Mouse (Mus musculus): Measurements from ENCODE around the gene 6330403K07Rik. TPM values are rescaled to one million over a fixed set of nuclear protein-coding genes. Genes with fewer than 3 reads are reported as not detected.
A peak's percentile ranks its signal among the peaks of the same experiment; 100 is the strongest.

The 6330403K07Rik gene
- polyA plus RNA-seq, 1 experiment = 0.06 TPM

DNA sequence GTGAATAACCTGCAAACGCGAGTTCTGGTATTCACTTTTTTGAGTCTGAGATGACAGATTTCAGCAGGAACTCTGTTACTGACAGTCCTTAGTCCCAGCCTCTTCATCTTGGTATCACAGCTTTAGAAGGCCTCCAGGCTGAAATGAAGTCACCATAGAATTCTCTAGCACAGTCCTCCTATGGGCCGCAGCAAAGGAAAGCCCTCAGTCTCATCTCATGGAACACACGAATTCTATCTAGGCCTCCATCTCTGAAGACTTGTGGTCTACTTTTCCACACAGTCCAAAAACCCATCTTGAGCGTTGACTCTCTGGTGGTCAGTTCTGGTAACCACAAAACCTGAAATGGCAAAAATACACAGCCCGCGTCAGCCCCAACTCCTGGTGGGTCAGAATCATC is 1.2 kb downstream of the 6330403K07Rik start:
- H3K79me3 ChIP-seq (ENCODE audit: low read depth) = peaks cover 5% of the 10 kb centered on the region
- H3K36me3 ChIP-seq (ENCODE audit: control insufficient read depth, insufficient read depth) = peaks cover 23% of the 10 kb centered on the region
- no peak overlapping the region for H3K4me3 ChIP-seq (ENCODE audit: insufficient read depth, poor library complexity, severe bottlenecking)
- TF ChIP-seq MYOG (IDR thresholded peaks at IDR 0.05; ENCODE audit: control insufficient read depth, extremely low read depth, insufficient read length) (no peak), FOSL1 (IDR thresholded peaks at IDR 0.05; ENCODE audit: insufficient read depth, low read length, poor library complexity, severe bottlenecking) (no peak)
- H3K79me2 ChIP-seq (ENCODE audit: control insufficient read depth, insufficient read depth) = no peaks in the 10 kb centered on the region
- no peaks in the 10 kb centered on the region for H3K27me3 ChIP-seq (ENCODE audit: control insufficient read depth, insufficient read depth, insufficient read length)
- H3ac ChIP-seq (ENCODE audit: control insufficient read depth, insufficient read length, low read depth) = no peak overlapping the region

DNA sequence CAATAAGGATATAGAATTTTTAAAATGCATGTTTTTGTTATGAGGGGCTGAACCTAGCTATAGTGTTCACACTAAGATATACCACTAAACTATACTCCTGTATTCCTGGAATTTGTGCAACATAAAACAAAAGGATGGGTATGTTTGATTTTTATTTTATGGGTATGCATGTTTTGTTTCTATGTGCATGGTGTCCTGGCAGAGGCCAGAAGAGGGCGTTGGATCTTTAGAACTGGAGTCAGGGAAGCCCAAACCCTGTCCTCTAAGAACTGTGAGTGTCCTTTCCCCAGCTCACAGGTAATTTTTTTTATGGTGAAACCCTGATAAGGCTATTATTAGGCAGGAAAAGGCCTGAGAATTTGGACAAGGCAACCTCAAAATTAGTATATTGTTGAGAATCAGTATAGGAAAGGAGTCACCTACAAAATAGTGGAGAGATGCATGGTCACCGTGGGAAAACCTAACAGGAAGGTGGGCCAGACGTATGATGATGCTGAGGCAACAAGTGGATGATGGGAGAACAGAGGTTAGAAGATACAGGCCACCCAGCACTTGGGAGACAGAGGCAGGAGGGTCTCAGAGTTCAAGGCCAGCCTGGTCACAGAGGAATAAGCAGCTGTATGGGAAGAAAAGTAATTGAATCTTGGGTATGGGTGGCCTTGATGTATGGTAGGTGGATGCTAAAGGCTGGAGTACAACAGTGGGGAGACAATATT is 3.8 kb downstream of the 6330403K07Rik start:
- H3K36me3 ChIP-seq (ENCODE audit: control insufficient read depth, insufficient read depth) = peaks cover 48% of the 10 kb centered on the region
- no peak overlapping the region for H3K4me3 ChIP-seq (ENCODE audit: insufficient read depth, poor library complexity, severe bottlenecking)

DNA sequence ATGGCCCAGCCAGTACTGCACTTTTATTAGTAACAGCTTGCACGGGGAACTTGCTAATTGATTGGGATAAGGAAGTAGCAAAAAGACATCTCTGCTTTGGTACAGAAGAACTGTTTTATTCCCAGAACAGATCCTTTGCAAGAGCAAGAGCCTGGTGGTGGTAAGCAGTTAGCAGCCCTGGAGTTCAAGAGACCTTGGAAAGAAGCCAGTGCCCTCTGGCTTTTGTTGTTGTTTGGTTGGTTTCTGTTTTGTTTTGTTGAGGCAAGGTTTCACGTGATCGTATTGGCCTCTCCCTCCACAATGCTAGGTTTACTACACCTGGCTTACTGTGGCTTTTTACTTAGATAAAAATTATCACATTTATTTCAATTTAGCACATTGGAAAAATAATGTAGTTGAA is 5.0 kb downstream of the 6330403K07Rik start:
- peaks cover 61% of the 10 kb centered on the region for H3K36me3 ChIP-seq (ENCODE audit: control insufficient read depth, insufficient read depth)

More for the DNA sequence above, 3.8 kb downstream of the 6330403K07Rik start:
- TF ChIP-seq MAX (IDR thresholded peaks at IDR 0.05) = no peak
- TF ChIP-seq CEBPB (IDR thresholded peaks at IDR 0.05; ENCODE audit: low read depth) = no peak
- no peak for TF ChIP-seq CTCF (IDR thresholded peaks at IDR 0.05; ENCODE audit: control insufficient read depth, insufficient read depth, insufficient read length)
- TF ChIP-seq USF1 (IDR thresholded peaks at IDR 0.05; ENCODE audit: low read depth) = no peak
- TF ChIP-seq MYOG (IDR thresholded peaks at IDR 0.05; ENCODE audit: control insufficient read depth, extremely low read depth, insufficient read length) = no peak
- no peak for TF ChIP-seq FOSL1 (IDR thresholded peaks at IDR 0.05; ENCODE audit: insufficient read depth, low read length, poor library complexity, severe bottlenecking)
- no peak for TF ChIP-seq MYOD1 (IDR thresholded peaks at IDR 0.05; ENCODE audit: control insufficient read depth, insufficient read length, low read depth)
- Histone ChIP-seq H3K79me2 (ENCODE audit: control insufficient read depth, insufficient read depth) (peaks cover 25% of the 10 kb centered on the region), H3K27me3 (ENCODE audit: control insufficient read depth, insufficient read depth, insufficient read length) (no peaks in the 10 kb centered on the region), H3ac (ENCODE audit: control insufficient read depth, insufficient read length, low read depth) (no peak overlapping the region), H3K79me3 (ENCODE audit: low read depth) (peaks cover 14% of the 10 kb centered on the region)

DNA sequence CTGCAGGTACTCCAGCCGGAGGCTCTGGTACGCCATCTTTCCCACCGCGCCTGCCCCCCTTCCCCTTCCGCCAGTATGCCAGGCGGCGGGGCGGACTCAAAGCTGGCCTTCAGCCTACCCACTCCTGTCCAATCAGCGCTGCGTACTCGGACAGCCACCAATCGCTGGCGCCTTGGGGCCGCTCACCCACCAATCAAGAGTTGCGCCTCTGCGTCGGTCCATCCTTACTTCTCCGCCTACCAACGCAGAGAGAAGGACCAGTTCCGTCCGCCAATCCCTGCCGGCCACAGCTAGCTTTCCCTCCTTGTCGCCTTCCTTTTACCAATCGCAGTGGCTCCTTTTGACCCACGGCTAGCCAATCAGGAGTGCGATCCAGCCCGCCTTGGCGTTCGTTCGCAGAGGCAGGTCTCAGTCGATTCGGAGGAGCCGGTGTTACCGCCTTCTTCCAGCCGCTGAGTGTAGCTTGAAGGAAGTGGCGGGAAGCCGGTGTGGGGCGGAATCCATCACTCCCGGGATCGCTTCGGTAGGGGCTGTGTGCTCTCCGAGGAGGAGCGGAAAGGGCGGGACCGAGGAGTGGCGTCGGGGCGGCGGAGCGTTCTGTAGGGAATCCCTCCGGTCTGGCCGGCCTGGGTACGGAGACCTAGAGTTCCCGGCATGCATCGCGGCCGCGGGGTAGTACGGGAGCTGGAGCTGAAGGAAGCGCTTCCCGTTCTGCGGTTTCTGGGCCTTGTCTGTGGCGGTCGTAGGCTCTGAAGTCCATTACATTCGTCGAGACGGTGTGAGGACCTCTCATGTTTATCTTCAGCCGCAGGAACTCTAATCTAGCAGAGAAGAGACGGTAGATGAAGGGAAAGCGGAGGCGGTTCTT is 13.9 kb downstream of the 6330403K07Rik start, which contains the start of the genes Mis12 and Derl2:
Gene Mis12, plus strand, starts transcription at position 411 of the 868 bp plus-strand sequence.
Gene Derl2, minus strand, starts transcription at position 641 of the 868 bp plus-strand sequence.
- TF ChIP-seq USF1 (IDR thresholded peaks at IDR 0.05; ENCODE audit: low read depth) (no peak), MYOG (IDR thresholded peaks at IDR 0.05; ENCODE audit: control insufficient read depth, extremely low read depth, insufficient read length) (no peak), MAX (IDR thresholded peaks at IDR 0.05) (no peak), CEBPB (IDR thresholded peaks at IDR 0.05; ENCODE audit: low read depth) (no peak), CTCF (IDR thresholded peaks at IDR 0.05; ENCODE audit: control insufficient read depth, insufficient read depth, insufficient read length) (no peak), MYOD1 (IDR thresholded peaks at IDR 0.05; ENCODE audit: control insufficient read depth, insufficient read length, low read depth) (no peak), FOSL1 (IDR thresholded peaks at IDR 0.05; ENCODE audit: insufficient read depth, low read length, poor library complexity, severe bottlenecking) (no peak)
- peaks cover 95% of the 10 kb centered on the region for H3K79me2 ChIP-seq (ENCODE audit: control insufficient read depth, insufficient read depth)
- H3K4me3 ChIP-seq (ENCODE audit: insufficient read depth, poor library complexity, severe bottlenecking) = peak within 1 kb of the TSS; percentile 82
- no peaks in the 10 kb centered on the region for H3K27me3 ChIP-seq (ENCODE audit: control insufficient read depth, insufficient read depth, insufficient read length)
- peaks cover 45% of the 10 kb centered on the region for H3K36me3 ChIP-seq (ENCODE audit: control insufficient read depth, insufficient read depth)
- H3K79me3 ChIP-seq (ENCODE audit: low read depth) = peaks cover 78% of the 10 kb centered on the region
- peak within 1 kb of the TSS; percentile 94 for H3ac ChIP-seq (ENCODE audit: control insufficient read depth, insufficient read length, low read depth)

More for the DNA sequence above, 5.0 kb downstream of the 6330403K07Rik start:
- Histone ChIP-seq H3K79me3 (ENCODE audit: low read depth) (peaks cover 27% of the 10 kb centered on the region), H3K27me3 (ENCODE audit: control insufficient read depth, insufficient read depth, insufficient read length) (no peaks in the 10 kb centered on the region), H3ac (ENCODE audit: control insufficient read depth, insufficient read length, low read depth) (no peak overlapping the region), H3K79me2 (ENCODE audit: control insufficient read depth, insufficient read depth) (peaks cover 38% of the 10 kb centered on the region), H3K4me3 (ENCODE audit: insufficient read depth, poor library complexity, severe bottlenecking) (no peak overlapping the region)
- no peak for TF ChIP-seq MYOG (IDR thresholded peaks at IDR 0.05; ENCODE audit: control insufficient read depth, extremely low read depth, insufficient read length)
- TF ChIP-seq MYOD1 (IDR thresholded peaks at IDR 0.05; ENCODE audit: control insufficient read depth, insufficient read length, low read depth) = no peak
- TF ChIP-seq CEBPB (IDR thresholded peaks at IDR 0.05; ENCODE audit: low read depth) = no peak
- TF ChIP-seq MAX (IDR thresholded peaks at IDR 0.05) = no peak
- TF ChIP-seq FOSL1 (IDR thresholded peaks at IDR 0.05; ENCODE audit: insufficient read depth, low read length, poor library complexity, severe bottlenecking) = no peak
- no peak for TF ChIP-seq USF1 (IDR thresholded peaks at IDR 0.05; ENCODE audit: low read depth)
- TF ChIP-seq CTCF (IDR thresholded peaks at IDR 0.05; ENCODE audit: control insufficient read depth, insufficient read depth, insufficient read length) = no peak

DNA sequence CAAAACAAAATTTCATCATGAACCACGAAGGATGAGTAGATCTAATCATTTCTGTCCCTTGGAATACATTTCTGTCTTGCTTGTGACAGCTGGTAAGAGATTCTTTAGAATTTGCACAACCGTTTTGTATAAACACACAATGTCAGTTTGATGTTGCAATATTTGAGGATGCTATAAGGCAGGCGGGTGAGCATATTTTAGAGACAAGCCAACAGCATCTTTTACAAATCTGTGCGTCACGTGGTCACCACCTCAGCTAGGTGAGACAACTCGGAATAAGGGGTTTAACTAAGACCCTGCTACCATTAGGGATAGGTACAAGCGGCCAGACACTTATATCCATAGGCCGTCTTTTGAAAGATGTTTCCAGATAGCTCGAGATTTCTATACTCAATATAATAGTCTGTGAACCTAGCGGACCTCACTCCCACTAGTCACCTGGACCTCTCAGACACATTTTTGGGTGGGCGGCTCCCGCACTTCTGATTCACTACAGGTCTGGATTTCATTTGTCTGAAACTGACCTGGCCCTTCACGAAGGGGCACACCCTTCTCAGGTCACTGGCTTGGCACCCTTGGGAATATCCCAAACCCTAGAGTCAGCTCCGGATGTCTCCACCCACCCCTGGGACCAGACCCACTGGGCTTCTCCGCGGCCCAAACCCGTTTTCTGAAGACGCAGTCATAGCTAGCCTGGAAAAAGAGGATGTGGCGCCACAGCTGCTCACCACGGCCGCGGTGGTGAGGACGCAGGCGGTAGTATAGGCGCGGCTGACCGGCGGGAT is 14.7 kb downstream of the 6330403K07Rik start:
- no peaks in the 10 kb centered on the region for H3K27me3 ChIP-seq (ENCODE audit: control insufficient read depth, insufficient read depth, insufficient read length)
- H3K79me3 ChIP-seq (ENCODE audit: low read depth) = peaks cover 72% of the 10 kb centered on the region
- H3K36me3 ChIP-seq (ENCODE audit: control insufficient read depth, insufficient read depth) = peaks cover 45% of the 10 kb centered on the region
- peaks cover 92% of the 10 kb centered on the region for H3K79me2 ChIP-seq (ENCODE audit: control insufficient read depth, insufficient read depth)
- H3K4me3 ChIP-seq (ENCODE audit: insufficient read depth, poor library complexity, severe bottlenecking) = peak overlapping the region; percentile 72
- TF ChIP-seq CEBPB (IDR thresholded peaks at IDR 0.05; ENCODE audit: low read depth) (peak; percentile 60), MYOG (IDR thresholded peaks at IDR 0.05; ENCODE audit: control insufficient read depth, extremely low read depth, insufficient read length) (no peak), MAX (IDR thresholded peaks at IDR 0.05) (no peak), USF1 (IDR thresholded peaks at IDR 0.05; ENCODE audit: low read depth) (peak; percentile 87), FOSL1 (IDR thresholded peaks at IDR 0.05; ENCODE audit: insufficient read depth, low read length, poor library complexity, severe bottlenecking) (no peak), MYOD1 (IDR thresholded peaks at IDR 0.05; ENCODE audit: control insufficient read depth, insufficient read length, low read depth) (no peak), CTCF (IDR thresholded peaks at IDR 0.05; ENCODE audit: control insufficient read depth, insufficient read depth, insufficient read length) (no peak)
- peak overlapping the region; percentile 94 for H3ac ChIP-seq (ENCODE audit: control insufficient read depth, insufficient read length, low read depth)
